Mouse (Mus musculus): ENCODE results near the gene Casp7.

The Casp7 gene

DNA sequence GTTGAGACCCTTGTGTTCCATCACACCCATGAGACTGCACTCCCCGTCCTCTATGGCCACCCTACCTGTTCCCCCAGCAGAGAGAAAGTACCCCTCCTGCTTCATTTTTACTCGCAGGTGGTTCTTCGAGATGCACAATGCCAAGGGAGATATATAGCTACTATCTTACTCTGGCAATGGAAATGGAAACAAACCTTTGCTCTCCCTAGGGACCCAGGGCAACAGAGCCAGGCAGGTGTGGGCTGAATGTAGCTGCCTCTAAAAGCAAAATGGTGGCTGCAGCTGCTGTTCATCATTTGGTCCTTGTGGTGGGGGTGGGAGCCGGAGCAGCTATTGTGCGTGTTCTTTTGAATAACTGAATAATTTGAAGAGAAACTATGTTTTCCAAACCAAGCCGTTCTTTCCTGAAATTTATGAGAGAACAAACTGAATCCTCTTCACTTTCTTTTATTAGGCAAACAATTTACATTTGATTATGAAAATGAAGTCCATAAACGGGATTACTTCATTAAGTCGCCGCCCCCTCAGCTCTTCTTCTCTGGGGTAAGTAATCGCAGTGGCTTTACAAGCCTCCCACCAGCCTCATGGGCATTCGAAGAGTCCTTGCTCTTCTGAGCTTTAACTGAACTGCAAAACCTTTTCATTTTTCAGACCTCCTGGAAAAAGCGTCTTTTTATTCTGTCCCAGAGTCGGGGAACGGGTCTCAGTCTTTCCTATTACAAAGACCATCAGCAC is 73.5 kb downstream of the Casp7 start:
- DNase-seq (ENCODE audit: low read depth, low spot score) = no peak

DNA sequence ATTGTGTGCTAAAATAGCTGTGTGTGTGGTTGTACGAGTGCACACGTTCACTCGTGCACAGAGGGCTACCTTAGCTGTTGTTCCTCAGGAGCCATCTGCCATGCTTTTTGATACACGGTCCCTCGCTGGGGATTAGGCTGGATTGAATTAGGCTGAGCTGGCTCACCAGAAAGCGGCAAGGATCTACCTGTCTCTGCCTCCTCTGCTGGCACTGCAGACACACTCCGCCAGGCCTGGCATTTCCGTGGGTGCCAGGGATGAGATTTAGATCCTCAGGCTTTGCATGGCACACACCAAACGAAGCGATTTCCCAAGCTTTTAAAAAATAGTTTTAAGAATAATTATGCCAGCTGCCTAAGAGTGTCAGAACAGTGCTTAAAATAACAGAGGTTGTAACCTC is 75.0 kb downstream of the Casp7 start:
- DNase-seq (ENCODE audit: low read depth, low spot score) = no peak

DNA sequence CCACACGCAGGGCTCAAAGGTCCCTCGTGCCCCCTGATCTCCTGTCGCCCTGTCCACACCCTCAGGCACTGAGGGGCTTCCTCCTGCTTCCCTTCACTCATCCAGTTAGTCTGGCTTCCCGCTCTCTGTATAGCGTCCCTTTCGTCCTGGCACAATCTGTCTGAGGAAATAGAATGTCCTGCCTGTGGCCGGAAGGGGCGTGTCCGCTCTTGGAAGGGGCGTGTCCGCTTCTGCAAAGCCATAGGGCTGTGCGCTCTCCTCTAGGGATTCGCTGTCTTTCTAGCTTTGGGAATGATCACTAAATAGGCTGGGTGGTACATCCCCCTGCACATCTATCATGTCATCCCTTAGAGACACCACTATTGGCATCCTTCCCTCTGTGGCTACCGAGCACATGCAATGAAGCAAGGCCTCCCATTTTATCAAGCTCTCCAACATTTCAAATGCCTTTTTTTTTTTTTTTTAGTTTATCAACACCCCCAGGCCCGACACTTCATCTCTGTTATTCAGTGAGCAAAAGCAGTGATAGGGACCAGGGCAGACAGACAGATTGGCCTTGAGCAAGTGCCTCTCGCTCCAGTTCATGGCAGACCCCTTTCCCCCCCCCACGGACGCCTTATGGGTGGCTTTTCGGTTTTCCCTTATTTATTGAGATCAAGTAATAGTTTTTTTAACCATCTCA is 78.1 kb downstream of the Casp7 start:
- DNase-seq (ENCODE audit: low read depth, low spot score) = no peak

DNA sequence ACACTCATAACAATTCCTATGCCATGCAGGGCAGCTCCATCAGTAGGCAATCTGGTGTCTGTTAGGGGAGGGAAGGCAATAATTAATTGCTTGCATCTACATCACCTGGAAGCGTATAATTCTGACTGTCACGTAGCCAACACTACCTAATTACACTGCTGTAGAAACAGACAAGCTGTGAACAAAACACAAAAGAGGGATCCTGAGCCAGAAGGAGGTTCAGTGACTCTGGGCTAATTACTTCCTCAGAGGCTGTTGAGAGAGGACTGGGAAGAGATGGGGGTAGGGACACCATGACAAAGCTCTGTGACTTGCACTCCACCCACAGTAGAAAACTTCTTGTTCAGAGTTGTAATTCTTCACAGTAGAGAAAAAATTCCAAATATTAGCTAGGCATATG is 79.6 kb downstream of the Casp7 start:
- no peak for DNase-seq (ENCODE audit: low read depth, low spot score)

DNA sequence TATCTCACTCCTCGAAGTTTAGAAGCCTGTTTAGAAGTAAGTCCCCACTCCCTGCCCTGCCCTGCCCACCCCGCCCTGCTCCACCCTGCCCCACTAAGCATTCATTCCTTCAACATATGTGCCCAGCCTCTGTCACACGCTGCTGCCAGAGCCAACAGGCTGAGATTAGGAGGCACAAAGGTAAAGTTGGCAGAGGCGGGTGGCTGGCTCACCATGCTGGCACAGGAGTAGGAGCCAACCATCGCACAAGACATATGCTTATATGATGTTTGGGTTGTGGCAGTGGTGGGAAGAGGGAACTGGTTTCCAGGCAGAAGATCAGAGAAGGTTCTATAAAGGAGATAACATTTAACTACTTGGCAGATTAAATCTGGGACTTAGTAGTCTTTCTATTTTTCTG is 80.3 kb downstream of the Casp7 start:
- DNase-seq (ENCODE audit: low read depth, low spot score) = no peak

DNA sequence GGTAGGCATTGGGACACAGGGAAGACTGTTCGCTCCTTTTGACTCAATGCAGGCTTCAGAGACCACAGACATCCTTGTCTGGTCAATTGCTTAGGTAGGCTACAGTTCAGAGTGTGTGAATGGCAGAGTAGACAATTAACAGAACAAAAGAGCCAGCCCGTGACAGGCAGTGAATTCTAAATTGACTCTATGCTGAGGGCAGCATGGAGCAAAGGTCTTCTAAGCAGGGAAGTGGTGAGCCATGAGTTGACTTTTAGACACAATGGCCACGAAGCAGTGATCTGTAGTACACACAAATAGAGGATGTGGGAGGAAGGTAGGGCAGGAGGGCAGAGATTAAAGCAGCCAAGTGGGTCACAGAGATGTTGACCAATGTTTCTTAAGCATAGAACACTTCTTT is 80.9 kb downstream of the Casp7 start:
- DNase-seq (ENCODE audit: low read depth, low spot score) = no peak

DNA sequence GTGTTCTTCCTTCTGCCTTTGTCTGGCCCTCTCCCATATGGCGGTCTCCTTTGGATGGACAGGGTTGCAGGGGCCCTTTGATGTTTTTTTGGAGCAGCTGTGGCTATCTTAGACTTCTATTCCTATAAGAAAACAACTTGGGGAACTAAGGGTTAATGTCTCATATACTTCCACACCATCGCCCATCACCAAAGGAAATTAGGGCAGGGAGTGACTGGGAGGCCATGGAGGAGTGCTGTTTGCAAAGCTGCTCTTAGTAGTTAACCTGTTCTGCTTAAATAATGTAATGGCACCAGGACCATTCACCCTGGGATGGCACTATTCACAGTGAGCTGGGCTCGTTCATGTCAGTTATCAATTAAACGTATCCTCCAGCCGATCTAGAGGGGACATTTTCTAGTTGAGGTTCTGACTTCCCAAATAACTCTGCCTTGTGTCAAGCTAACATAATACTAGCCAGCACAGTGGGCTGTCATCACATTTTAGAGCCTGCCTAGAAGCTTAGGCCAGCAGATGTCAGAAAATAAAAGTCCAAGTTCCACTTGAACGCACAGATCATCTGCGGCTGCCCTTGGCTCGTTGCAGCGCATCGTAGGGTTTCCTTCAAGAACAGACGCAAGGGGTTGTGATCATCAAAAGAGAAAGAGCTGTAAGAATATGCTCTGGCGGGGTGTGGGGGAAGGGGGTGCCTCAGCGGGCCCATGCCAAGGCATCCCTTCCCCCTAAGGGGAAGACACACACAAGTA is 87.9 kb downstream of the Casp7 start:
- no peak for DNase-seq (ENCODE audit: low read depth, low spot score)

DNA sequence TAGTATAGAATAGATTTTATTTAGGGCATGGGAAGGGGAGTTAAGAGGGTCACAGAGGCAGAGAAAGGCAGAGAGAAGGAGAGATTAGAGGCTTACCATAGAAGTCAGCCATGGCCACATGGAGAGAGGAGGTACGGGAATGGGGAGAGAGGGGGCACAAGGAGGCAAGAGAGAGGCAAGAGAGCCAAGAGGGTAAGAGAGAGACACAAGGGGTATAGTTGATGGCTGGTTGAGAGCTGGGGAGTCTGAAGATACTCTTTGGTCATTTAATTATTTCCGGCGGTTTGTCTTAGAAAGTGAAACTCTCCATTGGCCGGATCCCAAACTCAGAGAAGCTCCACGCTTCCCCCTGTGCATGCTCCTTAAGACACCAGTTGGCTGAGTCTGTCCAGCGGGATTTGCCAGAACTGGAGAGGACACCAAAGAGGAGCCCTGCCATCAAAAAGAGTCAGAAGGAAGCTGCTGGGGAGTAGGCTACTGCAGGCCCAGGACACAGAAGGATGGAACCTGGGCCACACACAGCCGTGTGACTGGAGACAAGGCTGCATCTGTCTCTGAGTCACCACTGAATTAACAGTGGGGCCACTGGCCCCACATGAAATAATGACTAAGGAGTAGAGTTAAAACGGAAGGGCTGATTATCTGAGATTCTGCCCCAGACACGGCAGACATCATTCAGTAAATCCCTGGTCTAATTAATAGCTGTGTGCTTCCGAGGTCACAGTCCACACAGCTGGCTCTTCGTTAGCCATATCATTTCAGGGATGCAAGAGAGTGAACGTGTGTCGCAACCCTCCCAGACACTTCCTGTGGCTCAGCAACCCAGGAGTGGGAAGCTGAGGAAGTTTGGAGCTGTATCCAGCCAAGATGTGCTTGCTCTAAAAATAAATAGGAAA is 88.7 kb downstream of the Casp7 start:
- DNase-seq (ENCODE audit: low read depth, low spot score) = peak; percentile 12

DNA sequence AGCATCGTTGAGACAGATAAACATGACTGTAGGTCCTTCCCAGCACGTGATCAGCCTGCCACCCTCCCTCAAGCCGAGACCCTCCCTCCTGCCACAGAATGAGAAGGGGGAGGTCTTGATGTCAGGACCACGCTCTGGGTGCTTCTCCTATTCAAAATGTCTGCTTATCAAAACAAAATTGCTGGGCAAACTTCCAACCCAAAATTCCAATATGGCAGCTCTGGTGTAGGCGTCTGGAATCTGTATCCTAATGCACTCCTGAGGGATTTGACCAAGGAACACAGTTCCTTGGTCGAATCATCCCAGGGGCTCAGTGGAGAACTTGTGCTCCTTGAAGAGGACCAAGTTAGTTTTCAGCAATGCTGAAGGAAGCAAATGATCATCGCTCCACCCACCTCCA is 90.0 kb downstream of the Casp7 start:
- DNase-seq (ENCODE audit: low read depth, low spot score) = no peak

DNA sequence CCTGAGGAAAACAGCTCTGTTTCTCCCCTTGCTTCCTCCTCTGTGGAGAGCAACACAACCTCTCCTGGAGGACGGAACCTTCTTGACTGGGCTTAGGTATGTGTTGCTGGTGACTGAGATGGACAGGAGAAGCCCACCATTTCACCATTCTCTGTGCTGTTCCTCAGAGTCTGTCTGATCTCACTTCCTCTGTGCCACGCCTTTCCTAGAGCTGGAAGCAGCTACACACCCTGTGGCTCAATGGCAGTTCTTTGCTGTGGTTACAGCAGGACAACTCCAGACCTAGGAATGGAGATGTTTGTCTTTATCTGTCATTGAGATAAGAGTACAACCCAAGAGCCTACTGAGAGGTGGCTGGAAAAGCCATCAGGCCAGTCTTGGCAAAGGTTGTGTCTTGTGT is 90.4 kb downstream of the Casp7 start:
- no peak for DNase-seq (ENCODE audit: low read depth, low spot score)

DNA sequence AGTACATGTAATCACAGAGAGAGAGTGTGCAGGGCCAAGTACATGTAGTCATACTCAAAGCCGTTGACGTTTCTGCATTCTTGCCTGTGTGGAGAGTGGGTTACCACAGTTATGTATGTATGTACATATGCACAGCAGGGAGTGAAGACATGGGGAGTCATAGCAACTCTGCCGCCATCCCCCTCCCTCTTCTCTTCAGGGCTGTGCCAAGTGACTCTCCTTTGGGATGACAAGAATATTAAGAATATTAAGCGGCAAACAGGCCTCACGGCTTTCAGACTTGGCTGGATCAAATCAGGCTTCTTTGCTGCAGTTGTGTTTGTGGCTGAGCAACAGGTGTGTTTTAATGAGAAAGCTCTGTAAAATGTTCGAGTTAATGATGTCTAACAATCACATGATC is 92.7 kb downstream of the Casp7 start:
- no peak for DNase-seq (ENCODE audit: low read depth, low spot score)

Measured in skeletal muscle tissue, adult 2 months (tissue).